Mouse (Mus musculus) ovary, postnatal 36 days (tissue): Measurements from ENCODE around the gene Slc9a9.
A peak's percentile ranks its signal among the peaks of the same experiment; 100 is the strongest.

Source experiments
- DNase-seq: peaks from one replicate; pipeline ENCODE4 v3.0.0; 2022; ENCODE audit warnings: low spot score, mixed read lengths

Gene Slc9a9

DNA sequence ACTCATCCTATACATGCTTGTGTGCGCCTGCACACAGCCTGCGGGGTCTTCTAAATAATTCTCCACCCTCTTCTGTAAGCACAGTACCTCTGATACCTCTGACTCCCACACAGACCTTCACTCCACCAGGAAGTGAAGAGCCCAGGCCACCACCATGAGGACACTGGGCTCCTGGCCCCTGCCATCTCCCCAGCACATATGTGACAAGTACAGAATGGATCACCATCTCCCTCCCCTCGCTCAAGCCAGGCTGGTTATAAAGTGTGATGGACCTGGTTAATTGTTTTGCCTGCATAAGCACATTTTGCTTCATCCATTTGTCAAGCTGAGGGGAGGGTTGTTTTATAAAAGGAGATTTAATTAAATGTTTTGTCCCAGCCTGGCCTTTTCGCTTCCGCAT is 408.2 kb downstream of the Slc9a9 start:
- DNase-seq: no peak

DNA sequence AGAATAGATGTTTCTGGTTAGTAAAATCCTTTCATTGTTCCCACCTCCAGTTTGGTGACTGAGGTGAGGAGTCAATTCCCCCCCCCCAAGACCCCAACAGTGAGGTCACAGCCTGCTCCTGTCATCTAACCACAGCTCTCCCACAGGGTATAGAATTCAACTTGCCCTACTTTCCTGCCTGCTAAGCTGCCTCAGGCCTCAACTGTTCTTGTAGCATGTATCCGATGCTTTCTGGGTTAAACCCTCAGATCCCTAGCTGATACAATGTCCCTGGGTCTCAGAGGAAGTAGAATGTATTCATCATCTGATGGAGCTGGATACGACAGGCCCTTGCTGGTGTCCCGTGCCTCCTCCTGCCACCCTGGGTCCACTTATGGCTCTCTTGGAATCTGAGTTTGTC is 408.9 kb downstream of the Slc9a9 start:
- no peak for DNase-seq

DNA sequence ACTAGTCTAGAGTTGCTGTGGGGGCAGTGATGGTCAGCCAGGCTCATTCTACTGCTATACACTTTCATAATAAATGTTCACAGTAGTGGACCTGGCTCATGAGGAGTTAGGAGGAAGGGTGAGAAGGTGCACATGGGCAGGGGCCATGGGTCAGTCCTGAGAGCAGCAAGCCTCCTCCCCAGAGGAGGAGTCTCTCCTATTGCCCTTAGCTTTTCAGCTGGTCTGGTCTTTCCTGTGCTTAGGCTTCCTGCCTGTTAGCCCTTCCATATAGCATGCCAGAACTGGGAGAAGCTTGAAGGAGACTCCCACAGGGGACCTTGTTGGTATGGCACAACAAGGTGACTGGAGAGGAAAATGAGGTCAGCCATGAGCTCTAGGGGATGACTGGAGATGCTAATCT is 410.2 kb downstream of the Slc9a9 start:
- no peak for DNase-seq

DNA sequence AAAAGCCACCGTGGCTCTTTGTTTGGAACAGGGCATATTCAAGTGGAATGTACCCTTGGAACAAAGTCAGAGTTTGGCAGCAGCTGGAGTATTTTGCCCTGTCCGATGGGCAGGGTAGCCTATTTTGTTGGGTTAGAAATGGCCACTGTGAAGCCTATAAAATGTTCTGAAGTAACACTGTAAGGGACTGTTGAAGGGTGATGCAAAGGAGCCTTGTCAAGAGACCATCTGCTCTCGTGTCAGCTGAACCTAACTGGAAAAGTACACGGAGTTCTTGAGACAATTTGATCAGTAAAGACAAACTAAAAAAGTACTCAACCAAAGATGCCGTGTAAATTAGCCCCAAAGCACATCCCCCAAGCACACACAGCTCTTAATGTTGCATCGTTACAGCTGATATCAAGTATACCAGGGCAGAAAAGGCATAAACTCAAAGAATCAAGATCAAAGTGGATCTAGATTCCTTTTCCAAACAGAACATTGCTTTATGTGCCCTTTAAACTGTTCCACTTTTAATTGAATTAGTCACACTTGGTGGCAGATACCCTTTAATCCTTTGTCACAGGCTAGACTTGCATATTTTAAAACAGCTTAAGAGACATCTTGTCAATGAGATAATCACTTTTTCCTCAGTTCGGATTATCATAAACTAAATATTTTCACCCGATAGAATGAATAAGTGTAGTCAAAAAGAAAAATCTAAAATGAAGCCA is 416.6 kb downstream of the Slc9a9 start:
- DNase-seq: no peak

DNA sequence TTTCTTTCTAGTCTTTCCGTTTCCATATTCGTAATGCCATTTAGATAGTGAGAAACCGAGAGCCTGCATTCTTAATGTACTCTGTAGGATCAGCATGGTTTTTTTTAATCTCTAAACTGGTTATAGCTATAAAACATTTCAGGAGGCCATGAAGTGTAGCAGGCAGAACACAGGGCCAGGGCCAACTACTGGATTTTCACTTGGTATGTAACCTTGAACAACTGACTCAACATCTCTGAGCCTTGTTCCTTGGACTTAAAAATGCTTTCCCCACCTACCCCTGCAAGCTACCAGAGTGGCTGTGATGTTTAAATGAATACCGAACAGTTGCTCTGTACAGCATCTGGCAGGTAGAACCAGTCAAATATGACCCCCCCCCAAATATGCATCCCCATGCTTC is 418.5 kb downstream of the Slc9a9 start:
- no peak for DNase-seq

DNA sequence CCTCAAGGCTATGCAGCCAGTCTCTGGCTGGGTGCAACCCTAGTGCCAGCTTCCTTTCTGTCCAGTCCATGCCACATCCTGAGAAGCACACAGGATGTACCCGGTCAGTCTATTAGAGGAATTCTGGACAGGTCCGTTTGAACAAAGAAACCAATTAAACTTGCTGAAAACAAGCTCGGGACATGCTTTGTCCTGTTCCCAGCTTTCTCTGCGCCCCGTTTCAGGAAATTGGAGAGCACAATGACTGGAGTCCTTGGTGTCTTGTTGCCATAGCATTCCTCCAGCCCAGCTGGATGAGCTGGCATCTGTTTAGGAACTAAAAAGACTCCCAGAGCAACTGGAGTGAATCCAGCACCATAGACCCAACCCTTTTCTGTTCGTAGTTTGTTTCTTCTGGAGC is 419.3 kb downstream of the Slc9a9 start:
- DNase-seq: peak; percentile 10

DNA sequence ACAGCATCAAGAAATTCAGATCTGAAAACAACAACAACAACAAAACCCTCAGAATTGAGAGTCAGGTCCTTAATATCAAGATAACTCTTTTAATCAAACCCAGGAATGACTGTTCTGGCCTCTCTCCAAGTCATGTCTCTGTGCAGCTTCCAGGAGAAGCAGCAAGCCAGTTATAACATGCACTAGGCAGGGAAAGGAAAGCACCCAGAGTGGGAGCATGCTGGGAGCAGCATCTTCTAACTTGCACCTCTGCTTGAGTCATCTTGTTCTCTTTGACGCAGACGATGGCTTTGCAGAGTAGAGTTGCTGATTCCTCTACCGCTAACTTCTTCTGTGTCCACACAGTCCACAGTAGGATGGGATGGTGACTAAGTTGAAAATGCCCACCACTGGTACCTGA is 426.8 kb downstream of the Slc9a9 start:
- no peak for DNase-seq

DNA sequence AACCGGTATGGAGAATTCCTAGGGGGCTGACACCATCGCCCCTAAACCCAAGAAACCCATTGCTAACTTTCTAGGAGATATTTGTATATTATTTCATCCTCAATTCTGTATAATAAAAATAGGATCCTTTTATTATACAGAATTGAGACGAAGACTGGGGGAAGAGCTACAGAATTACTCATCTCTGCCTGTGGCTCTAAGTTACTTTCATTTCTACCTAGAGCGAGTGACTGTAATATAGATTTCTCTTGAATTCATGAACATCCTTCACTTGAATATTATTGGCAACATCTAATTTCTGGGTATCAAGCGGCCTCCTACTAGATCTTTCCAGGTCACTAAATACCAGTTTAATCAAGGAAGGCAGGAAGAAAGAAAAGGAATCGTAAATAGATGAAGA is 436.1 kb downstream of the Slc9a9 start:
- no peak for DNase-seq

DNA sequence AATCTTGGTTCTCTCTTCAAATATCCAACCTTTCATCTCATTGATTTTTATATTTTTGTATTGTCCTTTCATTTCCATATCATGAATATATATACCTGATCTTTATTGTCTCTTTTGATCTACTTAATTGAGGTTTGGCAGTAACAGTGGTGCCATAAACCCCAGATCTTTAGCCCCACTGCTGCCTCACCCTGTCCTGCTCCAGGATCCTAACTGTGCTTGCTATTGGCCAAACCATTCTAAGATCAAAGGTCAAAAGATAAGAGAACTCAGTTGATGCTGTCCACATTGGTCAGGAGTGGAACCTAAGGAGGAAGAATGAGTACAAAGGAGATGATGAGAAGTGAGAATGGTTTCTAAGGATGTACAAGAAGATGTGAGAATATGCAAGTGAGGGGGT is 440.1 kb downstream of the Slc9a9 start:
- DNase-seq: no peak

DNA sequence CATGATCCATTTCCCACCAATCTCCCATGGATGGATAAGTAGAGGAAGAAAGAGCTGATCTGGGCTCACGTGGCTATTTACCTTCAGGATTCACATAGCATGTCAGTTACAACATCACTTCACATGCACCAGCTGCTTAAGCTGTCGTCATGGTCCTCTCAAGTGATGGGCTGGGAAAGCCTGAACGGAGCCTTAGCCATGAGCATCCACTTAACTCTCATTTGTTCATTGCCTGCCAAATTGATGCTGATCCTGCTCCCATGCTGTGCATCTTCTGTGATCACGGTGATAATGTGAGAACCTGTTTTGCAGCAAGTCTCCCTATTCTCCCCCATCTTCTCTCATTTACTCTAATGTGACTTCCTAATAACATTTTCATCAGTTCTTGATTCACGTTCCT is 441.1 kb downstream of the Slc9a9 start:
- no peak for DNase-seq

DNA sequence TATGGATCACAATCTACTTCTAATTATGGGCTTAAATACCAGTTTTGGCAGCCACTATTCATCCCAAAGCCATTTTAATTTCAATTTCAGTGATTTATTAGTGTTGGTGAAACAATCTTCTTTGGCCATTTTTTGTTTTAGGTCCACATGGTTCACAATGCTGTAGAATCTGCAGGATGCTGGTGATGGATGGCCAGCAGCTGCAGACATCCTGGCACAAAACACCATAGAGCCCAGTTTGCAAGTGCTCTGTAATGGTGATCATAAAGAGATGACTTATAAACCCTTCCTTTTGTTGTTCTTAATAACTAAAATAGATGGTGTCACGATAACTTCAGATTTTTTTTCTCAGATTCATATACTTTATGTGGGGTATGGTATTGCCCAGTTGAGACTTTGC is 442.0 kb downstream of the Slc9a9 start:
- no peak for DNase-seq

DNA sequence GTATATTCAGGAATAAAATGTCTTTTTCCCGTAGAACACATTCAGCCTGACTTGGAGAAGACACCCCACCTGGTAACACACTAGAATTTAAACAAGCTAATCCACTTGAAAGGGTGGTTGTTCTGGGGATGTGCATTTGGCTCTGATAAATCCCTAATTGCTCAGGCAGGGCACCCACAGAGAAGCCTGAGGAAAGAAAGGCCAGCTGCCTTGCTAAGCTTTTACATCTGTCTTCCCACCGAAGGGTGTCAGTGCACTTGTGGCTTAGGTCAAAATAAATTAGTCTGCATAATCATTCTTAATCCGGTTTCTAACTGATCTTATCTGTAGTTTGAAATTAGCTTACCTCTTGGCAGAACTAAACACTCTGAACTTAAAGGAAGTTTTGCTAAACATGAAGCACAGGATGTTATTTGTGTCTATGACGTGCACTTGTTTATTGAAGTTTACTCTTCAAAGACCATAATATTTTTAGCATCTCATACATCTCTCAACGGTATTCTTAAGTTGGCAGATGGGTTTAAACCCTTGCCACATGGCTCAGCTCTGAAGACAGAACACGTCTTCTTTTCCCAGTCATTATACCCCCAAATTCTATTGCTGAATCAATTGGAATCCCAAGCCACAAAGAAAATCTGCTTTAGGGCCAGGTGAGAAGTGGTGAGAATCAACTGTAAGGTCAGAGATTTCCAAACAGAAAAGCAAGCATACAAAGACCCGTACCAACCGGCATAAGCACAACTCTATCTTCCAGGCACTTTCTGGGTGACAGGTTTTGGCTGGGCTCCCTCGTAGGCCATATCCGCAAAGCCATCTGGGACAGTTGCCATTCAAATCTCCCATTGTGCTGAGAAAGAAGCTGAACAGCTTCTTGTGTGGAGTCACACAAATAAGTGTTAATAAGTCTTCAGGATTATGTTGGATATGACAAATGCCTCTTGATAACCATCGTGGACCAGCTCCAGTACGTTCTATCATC is 443.7 kb downstream of the Slc9a9 start:
- DNase-seq: no peak

DNA sequence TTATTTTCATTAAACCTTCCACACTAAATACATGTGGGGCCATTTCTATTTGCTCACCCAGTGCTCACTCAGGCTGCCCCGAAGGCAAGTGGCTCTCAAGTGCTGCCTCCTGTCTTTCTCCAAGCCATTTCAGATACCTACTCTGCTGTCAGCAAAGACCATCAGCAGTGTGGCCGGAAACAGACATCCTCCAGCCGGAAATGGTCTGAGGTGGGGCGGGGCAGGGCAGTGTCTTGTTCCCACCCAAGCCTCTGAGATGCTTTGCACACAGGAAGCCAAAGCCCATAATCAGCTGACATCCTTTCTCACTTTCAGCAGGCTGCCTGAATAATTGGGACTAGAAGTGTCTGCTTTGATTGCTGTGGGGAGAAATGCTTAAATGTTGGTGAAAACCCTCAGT is 450.4 kb downstream of the Slc9a9 start:
- no peak for DNase-seq

DNA sequence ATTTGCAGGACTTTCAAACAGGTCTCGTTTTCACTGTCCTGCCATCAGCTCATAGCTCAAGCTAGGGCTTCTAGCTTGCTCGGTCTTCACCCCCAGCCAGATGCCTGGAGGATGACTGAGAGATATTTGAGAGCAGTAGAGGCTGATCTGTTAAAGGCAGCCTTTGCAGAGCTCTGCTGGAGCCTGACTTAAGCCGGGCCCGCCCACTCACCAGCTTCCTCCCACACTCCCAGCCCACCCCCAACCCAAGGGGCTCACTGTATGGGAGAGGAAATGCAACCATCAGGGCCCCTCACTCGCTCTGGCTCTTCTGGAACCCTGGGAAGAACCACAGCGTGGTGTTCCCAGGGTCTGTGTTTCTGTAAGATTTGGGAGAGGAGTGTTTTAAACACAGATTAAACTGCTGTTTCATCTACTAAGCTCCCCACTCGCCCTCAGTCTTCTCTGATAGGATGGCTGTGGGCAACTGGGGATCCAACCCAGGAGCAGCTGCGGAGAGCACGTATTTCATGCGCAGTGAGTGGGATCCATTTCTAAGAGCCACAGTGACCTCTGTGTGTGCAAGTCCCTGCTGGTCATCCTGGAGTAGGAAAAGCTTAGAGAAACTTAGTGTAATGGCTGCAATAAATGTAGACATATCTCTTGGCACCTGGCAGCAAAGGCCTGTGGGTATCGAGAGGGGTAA is 451.6 kb downstream of the Slc9a9 start:
- no peak for DNase-seq

DNA sequence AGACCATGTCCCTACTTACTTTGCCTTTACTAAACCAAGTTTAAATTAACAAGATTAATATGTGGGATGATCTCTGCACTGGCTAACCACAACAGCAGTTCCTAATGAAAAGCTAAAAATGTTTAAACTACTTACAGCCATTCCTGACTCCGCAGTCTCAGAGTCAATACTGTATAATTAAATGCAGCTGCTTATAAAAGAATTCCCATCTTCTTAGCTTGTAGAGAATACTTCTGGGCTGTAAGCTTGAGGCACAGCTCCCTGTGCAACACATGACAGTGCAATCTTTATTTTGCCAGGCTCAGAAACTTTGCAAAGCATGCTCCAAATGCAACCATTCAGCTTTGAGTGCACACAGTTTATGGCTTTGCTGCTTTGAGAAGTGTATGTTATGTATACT is 456.0 kb downstream of the Slc9a9 start:
- no peak for DNase-seq

DNA sequence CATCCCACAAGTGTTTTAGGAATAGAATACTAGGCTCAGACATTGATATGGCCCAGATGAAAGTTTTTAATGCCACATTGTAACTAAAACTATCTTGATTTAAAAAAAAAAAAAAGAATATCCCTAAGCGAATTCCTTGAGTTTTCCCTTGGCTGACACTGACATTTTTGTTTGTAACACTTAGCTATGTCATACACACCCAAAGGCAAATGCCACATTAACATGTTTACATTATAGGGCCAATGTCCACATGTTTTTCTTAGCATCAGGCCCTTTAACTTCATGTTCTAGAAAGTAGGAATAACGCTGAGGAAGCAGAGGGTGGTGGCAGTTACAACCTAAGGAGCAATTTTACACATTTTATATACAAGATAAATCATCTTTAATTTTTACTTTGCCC is 458.1 kb downstream of the Slc9a9 start:
- DNase-seq: no peak

DNA sequence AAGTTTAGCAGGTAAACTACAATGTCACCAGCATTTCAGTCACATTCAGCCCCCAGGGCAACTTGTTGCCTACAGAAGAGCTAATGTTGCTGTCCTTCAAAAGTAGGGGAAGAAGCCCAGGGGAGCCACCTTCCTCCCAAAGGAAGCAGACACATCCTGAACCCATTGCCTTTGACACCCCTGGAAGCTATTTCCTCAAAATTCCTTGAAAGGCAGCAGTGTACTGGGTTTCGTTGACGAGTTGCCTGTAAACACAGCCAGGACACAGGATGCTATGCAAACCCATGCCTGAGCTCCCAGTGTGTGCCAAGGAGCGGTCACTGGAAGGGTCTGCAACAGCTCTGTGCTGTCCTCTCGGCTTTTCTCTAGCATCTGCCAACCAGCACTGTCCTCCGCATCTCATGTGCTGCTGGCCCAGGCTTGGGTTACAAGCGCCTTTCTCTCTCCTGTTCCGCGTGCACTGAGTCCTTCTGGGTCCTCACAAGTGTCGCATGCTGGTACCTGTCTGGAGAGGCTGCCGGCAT is 479.6 kb downstream of the Slc9a9 start:
- no peak for DNase-seq

DNA sequence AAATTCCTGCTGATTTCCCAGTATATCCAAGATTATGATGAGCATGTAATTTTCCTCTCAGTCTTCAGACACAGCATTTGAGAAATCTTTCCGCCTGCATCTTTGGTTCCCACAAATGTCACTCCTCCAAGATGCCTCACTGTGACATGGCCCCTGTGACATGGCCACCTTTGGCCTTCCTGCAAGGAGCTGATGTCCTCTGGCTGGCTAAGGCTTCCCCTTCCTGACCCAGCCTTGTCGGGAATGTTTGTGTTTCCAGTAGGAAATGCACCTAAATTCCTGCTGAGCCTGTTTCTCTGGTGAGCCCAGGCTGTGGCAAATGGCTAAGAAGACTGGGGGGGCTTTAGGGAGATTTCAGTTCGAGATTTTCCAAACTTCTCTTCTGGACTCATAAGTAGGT is 480.4 kb downstream of the Slc9a9 start:
- DNase-seq: no peak

DNA sequence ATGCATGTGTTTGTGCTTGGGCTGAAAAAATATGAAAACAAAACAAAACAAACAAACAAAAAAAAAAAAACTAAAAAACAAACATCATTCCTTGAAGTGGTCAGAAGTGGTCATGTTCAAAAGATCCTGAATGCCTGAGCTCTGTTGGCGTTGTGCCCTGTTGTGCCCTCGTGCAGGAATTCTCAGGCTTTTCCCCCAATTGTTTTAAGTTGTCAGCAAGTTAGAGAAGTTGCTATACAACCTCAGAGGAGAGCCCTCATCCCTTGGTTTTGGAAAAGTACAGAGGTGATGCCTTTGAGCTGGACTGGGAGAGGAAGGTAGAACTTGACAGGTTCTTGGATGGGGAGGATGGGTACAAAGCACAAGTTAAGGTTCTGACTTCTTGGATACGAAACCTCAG is 480.9 kb downstream of the Slc9a9 start:
- no peak for DNase-seq

DNA sequence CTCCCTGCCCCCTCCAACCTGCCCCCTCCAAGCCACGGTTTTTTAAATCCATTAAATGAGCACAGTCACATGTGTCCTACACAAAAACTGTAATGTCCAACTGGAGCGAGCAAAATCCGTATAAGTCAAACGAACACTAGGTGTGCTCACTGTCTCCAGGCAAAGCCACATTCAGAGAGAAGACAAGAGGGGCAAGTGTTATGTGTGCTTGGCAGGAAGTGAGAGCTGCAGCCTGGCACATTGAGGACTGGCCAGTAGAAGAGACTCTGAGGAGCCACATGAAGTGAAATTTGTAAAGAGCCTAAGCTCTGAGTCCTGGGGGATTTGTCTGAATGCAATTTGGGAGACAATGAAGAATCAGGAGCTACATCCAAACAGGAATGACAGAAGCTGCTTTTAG is 481.3 kb downstream of the Slc9a9 start:
- DNase-seq: no peak

DNA sequence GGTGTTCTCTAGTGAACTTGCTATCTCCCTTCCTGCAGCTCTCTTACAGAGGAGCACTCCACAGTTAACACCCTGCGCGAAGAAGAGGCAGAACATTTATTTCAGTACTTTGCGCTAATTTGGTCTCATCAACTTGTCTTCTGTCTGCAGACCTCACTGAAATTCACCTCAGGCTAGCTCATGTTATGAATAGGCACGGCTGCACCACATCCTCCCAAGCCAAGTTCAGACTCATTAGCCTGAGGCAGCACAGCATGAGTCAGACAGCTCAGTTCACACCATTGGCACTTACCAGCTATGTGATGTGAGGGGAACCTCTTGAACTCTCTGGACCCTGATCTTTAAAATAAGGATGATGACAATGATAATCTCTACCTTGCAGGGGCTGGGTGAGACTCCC is 482.0 kb downstream of the Slc9a9 start:
- DNase-seq: no peak

DNA sequence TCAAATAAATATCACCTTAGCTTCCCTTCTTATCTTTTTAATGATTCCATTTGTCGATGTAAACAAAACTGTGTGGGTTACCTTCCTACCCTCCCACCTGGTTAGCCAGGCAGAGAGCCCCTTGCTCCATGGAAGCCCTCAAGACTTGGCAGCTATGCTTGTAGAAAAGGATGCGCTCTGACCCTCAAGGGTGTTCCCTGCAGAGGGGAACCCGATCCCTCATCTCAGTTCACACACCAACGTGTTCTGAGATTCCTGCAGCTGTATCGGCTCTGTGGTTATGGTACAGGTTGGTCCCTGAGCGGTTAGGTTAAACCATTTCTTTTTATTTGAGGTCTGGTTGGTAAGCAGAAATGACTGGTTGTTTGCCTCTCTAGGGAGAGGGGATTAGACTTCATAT is 484.3 kb downstream of the Slc9a9 start:
- DNase-seq: no peak

DNA sequence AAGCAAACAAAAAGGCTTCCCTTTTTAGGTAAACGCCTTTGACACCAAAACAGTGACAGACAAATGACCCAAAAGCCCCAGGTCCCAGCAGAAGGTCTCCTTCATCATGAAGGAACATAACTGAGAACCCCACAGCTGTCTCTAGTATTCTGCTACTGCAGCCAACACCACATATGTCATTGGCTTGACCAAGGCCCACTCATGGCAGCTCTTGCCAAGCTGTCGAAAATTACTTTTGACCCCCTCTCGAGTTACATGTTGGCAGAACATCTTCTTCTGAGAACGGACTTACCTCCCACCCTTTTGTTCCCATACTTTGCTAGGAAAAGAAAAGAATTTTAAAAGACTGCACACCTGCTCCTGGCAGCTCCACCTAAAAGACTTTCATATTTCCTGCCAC is 488.2 kb downstream of the Slc9a9 start:
- DNase-seq: no peak
